Mouse (Mus musculus) megakaryocyte, embryonic 14.5 days (primary cell): ENCODE data around the gene Tcf7l2.

ENCODE experiments used
- FLI1 ChIP-seq: IDR thresholded peaks from 2 replicates; pipeline ENCODE4 v1.6.1; 2012; ENCODE audit warnings: low read length, inconsistent platforms, mixed read lengths
- GATA1 ChIP-seq: IDR thresholded peaks from 3 replicates; pipeline ENCODE4 v1.6.1; 2012; ENCODE audit warnings: mixed read lengths, low read length, inconsistent platforms, borderline replicate concordance

- TF ChIP-seq GATA1 (no peak), FLI1 (no peak)
Measured at GRCm38 (mm10) chr19:55815010-55815790, 73.6 kb downstream of the Tcf7l2 start.
